Mouse (Mus musculus): Measurements from ENCODE around the gene Ctxn1.

Ctxn1 gene

DNA sequence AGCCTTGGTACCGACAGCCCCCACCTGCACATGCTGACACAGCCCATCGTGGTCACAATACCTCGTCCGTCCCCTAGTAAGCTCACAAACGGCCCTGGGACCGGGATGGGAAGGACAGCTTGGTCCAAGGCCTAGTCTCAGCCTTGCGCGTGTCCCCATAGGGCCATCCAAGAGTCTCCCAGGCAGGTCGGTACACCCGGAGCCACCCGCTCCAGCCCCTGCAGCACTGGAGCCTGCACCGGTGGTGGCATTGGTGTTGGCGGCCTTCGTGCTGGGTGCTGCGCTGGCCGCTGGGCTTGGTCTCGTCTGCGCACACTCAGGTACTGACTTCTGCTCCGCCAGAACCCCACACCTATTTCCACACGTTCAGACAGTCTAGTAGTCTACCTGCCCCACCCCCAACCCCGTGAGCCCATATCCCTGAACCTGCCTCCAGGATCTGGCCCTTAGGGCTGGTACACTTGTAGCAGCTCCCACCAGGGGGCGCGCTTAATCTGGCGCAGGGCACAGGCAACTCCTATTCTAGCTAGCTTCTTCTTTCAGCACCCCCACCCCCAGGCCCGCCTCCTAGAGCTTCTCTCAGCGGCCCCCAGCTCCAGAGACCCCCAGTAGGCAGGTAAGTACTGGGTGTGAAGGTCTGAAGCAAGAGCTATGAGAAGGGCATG lies 8.6 kb downstream of the Ctxn1 start:
- peak; percentile 74 to 86 for DNase-seq (ENCODE audit: low spot score in 2 of 2)

DNA sequence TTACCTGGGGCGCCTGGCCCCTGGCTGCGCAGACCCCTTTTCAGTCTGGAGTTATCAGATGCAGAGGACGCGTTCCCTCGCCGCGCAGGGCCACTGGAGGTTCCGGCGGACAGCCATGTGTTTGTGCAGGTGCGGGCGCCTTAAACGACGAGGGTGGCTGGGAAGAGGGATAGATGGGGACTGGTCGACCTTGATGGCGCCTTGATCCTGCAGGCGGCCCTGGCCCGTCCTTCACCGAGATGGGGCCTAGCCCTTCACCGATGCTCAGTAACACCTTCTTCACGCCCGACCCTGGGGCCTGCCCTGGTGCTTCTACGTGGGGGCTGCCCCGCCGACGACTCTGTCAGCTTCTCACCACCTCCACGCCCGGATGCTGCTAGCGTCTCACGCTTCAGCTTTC lies 9.9 kb downstream of the Ctxn1 start:
- no peak for DNase-seq (ENCODE audit: low spot score in 2 of 2)

DNA sequence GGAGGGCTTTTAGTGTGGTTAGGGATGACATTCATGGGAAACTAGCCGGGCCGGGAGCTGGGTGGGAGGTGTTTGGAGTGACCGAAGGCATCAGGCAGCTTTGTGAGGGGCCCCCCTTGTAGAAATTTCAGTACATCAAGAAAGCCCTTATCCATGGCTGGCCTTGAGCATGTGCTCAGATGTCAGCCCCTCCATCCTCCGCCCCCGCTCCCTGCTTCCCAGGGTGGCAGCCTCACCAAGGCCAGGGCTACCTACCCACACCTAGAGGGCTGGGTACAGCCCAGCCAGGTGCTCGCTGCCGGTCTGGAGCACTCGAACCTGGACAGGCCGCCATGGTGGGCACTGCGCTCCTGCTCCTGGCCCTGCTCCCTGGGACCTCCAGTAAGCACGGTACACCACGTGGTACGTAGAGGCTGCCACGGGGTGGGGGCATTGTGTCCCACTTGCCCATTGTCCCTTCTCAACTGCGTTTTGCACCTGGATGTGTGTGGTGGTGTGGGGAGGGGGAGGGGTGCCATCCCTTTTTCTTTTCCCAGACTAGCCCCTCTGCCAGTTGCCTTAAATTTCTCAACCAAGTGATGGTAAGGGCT lies 11.0 kb downstream of the Ctxn1 start, which contains the start of gene Tgfbr3l:
TSS of gene Tgfbr3l (plus strand) at position 264 of the 590 bp plus-strand sequence.
- DNase-seq (ENCODE audit: low spot score in 2 of 2), result no peak

DNA sequence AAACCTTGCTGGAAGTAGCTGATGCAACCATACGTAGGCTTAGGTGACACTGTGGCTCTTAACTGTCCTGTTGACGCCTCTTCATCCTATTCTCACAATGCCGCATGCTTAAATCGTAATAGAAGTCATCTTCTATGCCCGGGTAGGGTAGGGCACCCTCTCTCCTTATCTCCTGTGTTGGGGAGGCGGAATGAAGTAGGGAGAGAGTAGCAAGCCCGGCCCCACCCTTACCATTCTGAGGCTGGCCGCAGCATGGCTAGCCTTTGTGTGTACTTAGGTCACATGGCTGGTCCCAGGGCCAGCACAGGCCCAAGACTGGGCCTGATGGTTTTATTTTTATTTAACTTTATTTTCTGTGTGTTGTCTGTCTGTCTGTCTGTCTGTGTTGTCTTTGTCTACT lies 11.8 kb downstream of the Ctxn1 start:
- no peak for DNase-seq (ENCODE audit: low spot score in 2 of 2)

DNA sequence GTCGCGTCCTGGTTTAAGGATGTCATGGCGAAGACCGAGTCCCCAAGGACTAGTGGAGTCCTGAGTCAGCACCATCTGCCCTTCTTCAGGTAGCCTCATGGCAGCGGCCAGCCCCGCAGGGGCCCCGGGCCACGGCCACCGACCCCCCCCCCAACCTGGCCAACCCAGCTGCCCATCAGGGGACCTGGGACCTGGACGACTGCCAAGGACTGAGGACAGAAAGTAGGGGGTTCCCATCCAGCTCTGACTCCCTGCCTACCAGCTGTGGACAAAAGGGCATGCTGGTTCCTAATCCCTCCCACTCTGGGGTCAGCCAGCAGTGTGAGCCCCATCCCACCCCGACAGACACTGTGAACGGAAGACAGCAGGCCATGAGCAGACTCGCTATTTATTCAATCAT lies 13.3 kb downstream of the Ctxn1 start:
- DNase-seq (ENCODE audit: low spot score in 2 of 2), result no peak

DNA sequence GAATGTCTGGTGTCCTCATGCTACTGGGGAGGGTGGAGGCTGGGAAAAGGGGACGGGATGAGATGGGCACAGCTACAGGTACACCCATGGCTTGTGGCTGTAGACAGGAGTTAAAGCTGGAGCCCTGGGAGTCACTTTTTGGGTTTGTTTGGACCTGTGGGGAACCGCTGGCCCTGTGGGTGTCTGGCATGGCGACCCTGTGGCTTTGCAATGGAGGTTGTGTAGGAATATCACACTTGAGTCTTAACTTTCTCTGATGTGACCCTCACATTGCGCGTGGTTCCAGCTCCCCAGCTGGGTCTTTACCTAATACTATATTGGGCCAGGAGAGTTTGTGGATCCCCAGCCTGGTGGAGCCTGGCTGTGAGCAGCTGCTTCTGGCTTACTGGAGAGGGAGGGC lies 14.0 kb downstream of the Ctxn1 start:
- DNase-seq (ENCODE audit: low spot score in 2 of 2), result no peak

DNA sequence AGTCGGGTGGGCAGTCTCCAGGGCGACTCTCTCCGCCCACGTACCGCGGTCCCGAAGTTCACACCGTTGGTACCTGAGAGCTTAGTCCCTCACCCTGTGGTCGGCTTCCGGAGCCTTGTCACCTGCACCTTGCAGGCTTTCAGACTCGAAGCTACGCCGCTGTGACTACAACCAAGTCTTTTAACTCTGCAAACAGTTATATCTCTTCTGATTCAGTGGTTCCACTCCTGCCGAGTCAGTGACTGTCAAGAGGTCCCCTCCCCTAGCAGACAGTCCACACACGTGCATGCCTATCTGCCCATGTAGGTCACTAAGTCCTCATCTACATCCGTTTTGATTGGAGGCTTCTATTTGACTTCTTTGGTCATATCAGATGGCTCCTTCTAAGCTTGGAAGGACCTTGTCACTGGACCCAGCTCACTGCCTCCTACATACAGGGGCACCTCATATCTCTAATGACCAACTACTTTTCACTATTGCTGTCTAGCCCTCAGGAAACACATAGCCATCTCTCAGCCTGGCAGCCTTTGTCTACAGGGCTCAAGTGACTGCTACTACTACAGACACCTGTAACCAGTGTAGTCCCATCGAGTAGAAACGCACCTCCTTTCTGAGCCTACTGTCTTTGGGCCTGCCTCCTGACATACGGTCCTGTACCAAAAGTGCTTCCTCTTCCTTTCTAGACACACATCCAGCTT lies 19.7 kb downstream of the Ctxn1 start:
- peak in 1 of 2 experiments; percentile 64 for DNase-seq (ENCODE audit: low spot score in 2 of 2)

DNA sequence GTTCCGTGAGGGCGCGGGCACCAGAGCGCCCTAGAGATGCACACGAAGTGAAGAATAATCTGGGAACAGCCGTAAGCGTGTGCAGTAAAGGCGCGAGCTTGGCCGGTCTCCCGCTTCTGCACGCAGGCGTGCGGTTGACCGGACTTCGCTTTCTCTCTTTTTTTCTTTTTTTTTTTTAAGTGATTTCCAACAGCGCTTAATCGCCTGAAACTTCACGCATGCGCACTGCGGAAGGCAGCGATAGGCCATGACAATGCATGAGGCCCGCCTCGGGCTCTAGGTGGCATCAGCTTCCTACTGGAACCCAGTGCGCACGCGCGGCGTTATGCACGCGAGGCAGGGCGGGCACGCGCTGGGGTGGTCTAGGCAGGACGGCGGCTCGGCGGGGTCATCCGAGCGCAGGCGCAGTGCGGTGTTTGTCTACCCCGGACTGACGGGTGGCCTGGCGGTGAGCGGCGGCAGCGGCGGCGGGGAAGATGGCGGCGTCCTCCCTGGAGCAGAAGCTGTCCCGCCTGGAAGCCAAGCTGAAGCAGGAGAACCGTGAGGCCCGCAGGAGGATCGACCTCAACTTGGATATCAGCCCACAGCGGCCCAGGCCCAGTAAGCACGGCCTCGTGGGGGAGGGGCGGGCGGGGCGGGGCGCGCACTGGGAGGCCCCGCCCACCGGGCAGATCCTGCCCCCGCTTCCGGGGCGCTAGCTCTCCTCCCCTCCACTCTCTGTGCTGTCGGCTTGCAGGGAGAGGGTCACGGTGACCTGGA lies 20.5 kb downstream of the Ctxn1 start, which contains the start of the genes Map2k7 and Gm49320:
TSS of gene Map2k7 (plus strand) at position 307 of the 759 bp plus-strand sequence.
TSS of gene Gm49320 (plus strand) at position 432 of the 759 bp plus-strand sequence.
- peak; percentile 99 to 100 for DNase-seq (ENCODE audit: low spot score in 2 of 2)

DNA sequence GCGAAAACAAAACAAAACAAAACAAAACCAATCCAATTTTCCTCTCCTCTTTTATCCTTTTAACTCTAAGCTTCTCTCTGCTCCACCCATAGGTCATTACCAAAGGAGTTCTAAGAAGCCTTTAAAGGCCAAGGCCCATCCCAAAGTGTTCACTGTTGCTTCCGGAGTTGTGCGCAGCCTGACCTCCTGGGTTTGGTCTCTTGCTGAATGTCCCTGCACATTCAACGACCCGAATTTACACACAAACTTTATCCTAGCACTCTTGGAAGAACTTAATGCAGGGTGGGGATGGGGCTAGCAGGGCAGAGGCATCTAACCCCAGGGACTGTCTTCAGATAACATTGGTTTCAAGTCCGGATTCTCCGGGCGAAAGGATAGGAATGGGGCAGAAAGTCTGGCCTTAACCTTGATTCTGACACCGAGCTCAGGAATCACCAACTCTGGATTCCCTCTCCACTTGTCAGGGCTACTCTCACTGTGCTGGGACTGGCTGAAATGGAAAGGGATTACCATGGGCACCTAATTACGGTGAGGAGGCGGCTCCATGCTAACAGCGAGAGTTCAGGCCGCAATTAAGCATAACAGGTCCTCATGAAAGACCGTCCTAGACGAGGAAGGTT lies 21.1 kb downstream of the Ctxn1 start:
- DNase-seq (ENCODE audit: low spot score in 2 of 2), result no peak

DNA sequence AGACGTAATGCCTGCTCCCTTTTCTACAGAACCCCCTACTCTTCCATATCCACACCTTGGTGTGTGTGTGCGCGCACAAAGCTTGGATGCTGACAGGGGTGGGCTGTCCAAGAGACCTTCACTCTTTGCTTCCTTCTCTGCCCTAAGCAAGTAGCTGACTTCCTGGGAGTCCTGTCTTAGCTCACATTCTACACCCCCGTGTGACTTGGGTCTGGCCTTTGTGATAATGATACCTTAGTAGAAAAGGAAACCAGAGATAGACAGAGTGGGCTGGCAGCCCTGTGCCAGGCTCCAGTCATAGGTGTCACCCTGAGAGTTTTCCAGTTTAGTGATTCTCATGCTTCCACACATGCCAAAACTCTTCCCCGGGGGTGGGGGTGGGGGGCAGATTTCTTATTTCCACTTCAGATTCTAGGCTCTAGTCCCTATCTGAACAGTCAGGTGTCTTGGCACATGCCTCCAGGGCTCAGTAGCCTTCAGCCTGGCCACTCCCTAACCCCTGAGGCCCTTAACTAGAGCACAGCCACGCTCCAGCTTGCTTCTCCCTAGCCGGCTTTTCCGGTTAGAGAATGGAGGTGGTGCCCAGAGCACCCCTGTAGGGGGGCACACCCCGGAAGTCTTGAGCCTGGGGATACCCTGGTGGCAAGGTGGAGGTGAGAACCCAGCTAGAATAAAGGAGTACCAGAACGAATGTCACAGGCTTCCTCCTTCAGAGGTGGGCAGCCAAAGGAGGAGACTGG lies 28.3 kb downstream of the Ctxn1 start:
- no peak for DNase-seq (ENCODE audit: low spot score in 2 of 2)

DNA sequence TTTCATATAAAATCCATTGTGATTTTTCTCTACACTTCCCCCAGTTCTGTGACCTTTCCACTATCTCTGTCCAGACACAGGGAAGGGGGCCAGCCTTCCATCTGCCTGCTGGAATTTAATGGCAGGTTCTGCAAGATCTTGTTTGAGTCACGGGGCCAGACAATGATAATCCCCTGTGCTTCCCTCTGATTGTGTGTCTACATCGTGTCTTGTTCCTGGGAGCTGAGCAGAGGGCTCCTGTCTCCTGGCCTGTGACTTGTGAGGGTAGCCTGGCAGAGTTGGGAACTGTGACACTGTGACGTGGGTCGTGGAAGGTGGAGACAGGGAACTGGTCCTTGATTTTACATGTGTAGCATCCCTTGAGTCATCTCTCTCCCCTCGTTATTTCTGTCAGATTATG lies 29.3 kb downstream of the Ctxn1 start:
- no peak for DNase-seq (ENCODE audit: low spot score in 2 of 2)

DNA sequence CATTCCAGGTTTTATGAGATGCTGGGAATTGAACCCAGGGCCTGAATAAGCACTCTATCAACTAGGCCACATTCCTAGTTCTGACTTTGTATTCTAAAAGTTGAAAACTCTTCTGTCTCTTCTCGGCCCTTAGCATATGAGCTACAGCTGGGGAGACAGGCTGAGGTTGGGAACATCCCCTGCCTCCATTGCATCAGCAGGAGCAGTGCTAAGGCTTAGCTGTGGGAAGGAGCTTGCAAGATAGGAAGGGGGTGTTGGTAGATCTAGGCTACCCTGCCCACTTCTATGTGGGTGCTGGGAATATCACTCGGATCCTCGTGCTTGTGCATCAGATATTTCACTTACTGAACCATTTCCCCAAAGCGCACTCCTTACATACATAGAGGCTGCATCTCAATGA lies 31.2 kb downstream of the Ctxn1 start:
- no peak for DNase-seq (ENCODE audit: low spot score in 2 of 2)

DNA sequence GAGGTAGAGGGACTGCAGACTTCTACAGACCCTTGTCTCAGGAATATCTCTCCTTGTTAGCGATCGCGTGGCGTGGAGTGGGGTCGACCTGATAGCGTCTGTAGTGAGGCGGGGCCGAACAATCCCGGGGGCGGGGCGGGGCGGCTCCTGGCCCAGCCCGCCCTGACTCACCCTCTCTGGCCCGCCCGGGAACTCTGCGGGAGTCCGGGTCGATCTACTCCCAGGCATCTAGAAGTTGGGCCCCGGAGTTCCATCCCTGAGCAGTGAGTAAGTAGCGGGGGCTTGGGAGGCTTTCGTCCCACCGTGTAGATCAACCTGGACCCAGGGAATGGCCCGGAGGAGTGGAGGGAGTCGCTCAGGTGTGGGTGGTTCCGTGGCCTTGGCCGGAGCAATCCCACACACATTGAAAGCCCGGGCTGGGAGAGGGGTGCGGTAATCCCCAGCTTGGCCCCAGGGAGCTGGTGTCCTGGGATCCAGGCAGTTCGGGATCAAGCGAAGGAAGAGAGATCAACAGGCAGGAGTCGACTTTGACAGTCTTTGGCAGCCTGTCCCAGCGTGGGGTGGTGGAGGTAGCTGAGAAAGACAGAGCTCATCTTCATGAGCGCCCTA lies 32.2 kb downstream of the Ctxn1 start, which contains the start of gene Lrrc8e:
TSS of gene Lrrc8e (plus strand) at position 89 of the 609 bp plus-strand sequence.
- DNase-seq (ENCODE audit: low spot score in 2 of 2), result no peak

DNA sequence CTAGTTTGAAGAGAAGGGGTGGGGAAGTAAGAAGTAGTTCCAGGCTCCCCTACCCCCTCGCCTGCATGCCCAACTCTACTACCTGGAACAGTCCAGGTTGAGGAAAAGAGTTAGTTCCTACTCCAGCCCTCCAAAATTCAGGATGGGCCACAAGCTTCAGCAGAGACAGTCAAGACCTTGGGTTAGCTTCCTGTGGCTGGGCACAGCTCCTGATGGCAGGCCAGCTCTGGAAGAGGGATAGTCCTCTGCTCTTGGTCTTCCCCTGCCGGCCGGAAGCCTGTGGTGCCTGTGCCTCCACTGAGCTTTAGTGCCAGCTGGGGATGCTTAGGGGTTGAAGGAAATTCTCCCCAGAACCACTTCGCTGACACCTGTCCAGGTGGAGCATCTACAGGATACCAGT lies 32.8 kb downstream of the Ctxn1 start:
- no peak for DNase-seq (ENCODE audit: low spot score in 2 of 2)

DNA sequence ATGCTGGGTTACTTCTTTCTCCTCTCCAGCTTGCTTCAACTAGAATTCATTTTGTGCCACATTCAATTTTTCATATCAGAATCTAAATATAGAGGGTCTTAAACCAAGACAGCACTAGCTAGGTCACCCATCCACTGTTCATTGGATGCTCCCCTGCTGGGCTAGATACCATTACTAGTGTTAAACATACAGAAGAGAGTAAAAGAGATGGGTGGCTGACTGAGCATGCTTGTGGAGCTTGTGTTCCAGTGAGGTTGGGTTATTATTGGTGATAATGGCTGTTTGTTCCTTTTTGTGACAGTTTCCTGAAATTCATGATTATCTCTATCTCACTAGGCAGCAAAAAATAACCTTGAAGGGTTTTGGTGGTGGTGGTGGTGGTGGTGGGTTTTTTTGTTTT lies 37.0 kb downstream of the Ctxn1 start:
- DNase-seq (ENCODE audit: low spot score in 2 of 2), result no peak

DNA sequence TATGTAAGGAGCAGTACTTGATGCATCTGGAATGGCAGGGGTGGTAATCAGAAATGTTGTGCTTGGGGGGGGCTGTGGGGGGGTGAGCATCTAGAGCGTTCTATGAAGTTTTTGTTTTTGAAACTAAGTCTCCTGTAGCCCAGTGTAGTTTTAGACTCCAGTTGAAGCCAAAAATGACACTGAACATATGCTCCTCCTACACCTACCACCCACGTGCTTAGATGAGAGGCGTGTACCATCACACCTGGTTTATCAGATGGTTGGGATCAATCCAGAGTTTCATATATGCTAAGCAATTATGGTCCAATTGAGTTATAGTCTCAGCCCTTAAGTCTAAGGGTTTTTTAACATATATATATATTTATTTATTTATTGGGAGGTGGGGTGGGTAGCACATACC lies 39.5 kb downstream of the Ctxn1 start:
- no peak for DNase-seq (ENCODE audit: low spot score in 2 of 2)

DNA sequence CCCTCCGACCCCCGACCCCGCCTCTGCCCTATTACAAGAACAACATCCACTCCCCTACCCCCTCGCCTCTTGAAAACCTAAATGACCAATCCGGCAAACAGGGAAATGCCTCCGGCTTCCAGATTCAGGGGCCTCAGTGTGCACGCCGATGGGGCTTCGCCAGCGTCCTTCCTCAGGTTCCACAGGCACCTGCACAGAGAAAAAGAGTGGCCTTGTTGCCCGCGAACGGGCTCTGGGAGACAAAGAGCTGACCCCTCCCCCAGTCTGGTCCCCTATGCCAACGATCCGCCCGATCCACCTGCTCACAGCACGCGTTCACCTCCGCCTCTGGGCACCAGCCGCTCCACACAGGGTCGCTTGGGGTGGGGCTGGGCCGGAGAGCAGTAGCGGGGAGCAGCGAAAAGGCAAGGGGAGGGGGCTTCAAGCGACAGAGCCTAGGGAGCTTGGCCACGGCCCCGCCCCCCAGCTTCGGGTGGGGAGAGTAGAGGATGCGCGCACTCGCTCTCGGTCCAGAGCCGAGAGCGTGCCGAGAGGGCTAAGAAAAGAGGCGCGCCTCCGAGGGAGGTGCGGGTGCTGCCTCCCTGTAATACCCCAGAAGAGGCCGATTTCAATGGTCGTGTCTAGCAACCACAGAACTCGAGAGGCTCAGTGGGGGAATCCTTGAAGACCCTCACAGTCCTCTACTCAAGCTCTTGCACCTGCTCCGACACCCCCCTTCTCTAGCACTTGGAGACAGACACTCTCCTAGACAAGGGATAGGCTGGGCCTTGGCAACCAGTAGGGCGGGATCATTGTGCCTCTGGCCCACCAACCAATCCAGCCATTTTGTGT lies 42.1 kb downstream of the Ctxn1 start, which contains the start of gene Prr36:
TSS of gene Prr36 (minus strand) at position 669 of the 831 bp plus-strand sequence.
- DNase-seq (ENCODE audit: low spot score in 2 of 2), result peak in 1 of 2 experiments; percentile 55

DNA sequence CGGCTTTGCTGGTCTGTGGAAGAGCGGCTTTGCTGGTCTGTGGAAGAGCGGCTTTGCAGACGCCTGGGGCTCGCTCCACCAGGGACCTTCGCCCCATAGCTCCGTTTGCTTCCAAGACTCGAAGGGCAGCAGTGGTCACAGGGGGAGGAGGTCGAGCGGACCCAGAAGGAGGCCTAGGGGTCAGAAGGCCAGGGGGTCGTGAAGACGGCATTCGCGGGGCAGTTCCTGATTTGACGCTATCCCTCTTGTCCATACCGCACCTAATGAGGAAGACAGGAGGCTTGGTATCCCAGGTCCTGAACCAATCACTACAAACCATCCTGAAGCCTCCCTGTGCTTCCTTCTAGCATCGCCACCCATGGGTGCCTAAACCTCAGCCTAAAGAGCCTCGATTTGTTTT lies 42.8 kb downstream of the Ctxn1 start:
- no peak for DNase-seq (ENCODE audit: low spot score in 2 of 2)
